Mouse (Mus musculus): ENCODE measurements around the gene H2-D1.

DNA sequence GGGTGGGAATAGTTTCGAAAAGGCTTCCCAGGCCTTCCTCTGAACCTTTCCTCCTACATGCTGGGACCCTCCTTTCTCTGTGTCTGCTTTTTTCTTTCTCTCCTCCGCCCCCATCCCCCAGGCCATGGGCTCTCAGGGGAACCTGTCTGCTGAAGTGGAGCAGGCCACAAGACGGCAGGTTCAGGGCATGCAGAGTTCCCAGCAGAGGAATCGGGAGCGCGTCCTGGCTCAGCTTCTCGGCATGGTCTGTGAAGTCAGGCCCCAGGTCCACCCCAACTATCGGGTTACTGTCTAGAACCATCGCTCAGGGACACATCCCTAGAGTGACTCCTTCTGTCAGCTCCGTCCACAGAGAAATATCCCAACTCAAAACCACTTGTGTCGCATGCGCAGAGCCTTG lies 25.0 kb upstream of the H2-D1 start:
- TF ChIP-seq USF2 (conservative IDR thresholded peaks at IDR 0.05; ENCODE audit: low read depth, low read length), result no peak
- TF ChIP-seq CTCF (conservative IDR thresholded peaks at IDR 0.05 in 1 of 2, IDR thresholded peaks at IDR 0.05 in 1 of 2; ENCODE audit: low read depth in 2 of 2, low read length in 2 of 2), result no peak
- TF ChIP-seq MAFK (IDR thresholded peaks at IDR 0.05; ENCODE audit: insufficient replicate concordance, low read length), result no peak
- no peak for TF ChIP-seq POLR2A (IDR thresholded peaks at IDR 0.05; ENCODE audit: low read depth, low read length)
- no peak for TF ChIP-seq ELF1 (IDR thresholded peaks at IDR 0.05; ENCODE audit: low read depth, low read length)
- no peak for TF ChIP-seq USF1 (IDR thresholded peaks at IDR 0.05; ENCODE audit: low read depth, low read length)
- TF ChIP-seq BHLHE40 (IDR thresholded peaks at IDR 0.05; ENCODE audit: low read depth, low read length), result no peak
- no peak for TF ChIP-seq CHD2 (IDR thresholded peaks at IDR 0.05; ENCODE audit: low read length)
- TF ChIP-seq HCFC1 (IDR thresholded peaks at IDR 0.05; ENCODE audit: low read depth, low read length), result no peak

Measured in CH12.LX (cell line).